Mouse (Mus musculus) CH12.LX (cell line): ENCODE results near the gene Batf.
"Not testable (repeated sequence)": the region's sequence is repeated elsewhere in the genome, so short reads cannot be mapped to it uniquely, and the experiment has no call there.

Experiments used
- CTCF ChIP-seq, 2 experiments: IDR thresholded peaks in 1 of 2; conservative IDR thresholded peaks in 1 of 2; 2 replicates each; pipeline ENCODE4 v1.5.1; 2011 to 2012; ENCODE audit warnings: low read depth in 2 of 2, low read length in 2 of 2, improper control_type of control experiment in 1 of 2, inconsistent platforms in 1 of 2, mild to moderate bottlenecking in 1 of 2, moderate library complexity in 1 of 2
- EP300 ChIP-seq: IDR thresholded peaks from 2 replicates; pipeline ENCODE4 v1.6.1; 2011; ENCODE audit warnings: low read length, improper control_type of control experiment
- ETS1 ChIP-seq: conservative IDR thresholded peaks from 2 replicates; pipeline ENCODE4 v1.6.1; 2012; ENCODE audit warnings: low read depth, mild to moderate bottlenecking, inconsistent platforms, low read length, improper control_type of control experiment, moderate library complexity
- HCFC1 ChIP-seq: IDR thresholded peaks from 2 replicates; pipeline ENCODE4 v1.6.1; 2012; ENCODE audit warnings: low read depth, mild to moderate bottlenecking, inconsistent platforms, low read length, improper control_type of control experiment
- KAT2A ChIP-seq: IDR thresholded peaks from 2 replicates; pipeline ENCODE4 v1.6.1; 2012; ENCODE audit warnings: low read length, improper control_type of control experiment, inconsistent platforms; ENCODE audit not compliant: insufficient replicate concordance
- MAFK ChIP-seq: IDR thresholded peaks from 2 replicates; pipeline ENCODE4 v1.6.1; 2011; ENCODE audit warnings: low read length, improper control_type of control experiment; ENCODE audit not compliant: insufficient replicate concordance
- MAX ChIP-seq: IDR thresholded peaks from 2 replicates; pipeline ENCODE4 v1.6.1; 2011; ENCODE audit warnings: low read length, improper control_type of control experiment
- MEF2A ChIP-seq: IDR thresholded peaks from 2 replicates; pipeline ENCODE4 v1.6.1; 2014; ENCODE audit warnings: low read depth, mild to moderate bottlenecking, inconsistent platforms, low read length, improper control_type of control experiment, borderline replicate concordance
- NELFE ChIP-seq: IDR thresholded peaks from 2 replicates; pipeline ENCODE4 v1.6.1; 2011; ENCODE audit warnings: low read depth, low read length, improper control_type of control experiment
- POLR2A ChIP-seq: IDR thresholded peaks from 2 replicates; pipeline ENCODE4 v1.6.1; 2011; ENCODE audit warnings: low read depth, mild to moderate bottlenecking, improper control_type of control experiment, low read length
- POLR2AphosphoS2 ChIP-seq: IDR thresholded peaks from 2 replicates; pipeline ENCODE4 v1.6.1; 2011; ENCODE audit warnings: low read depth, low read length, improper control_type of control experiment
- TCF12 ChIP-seq: IDR thresholded peaks from 2 replicates; pipeline ENCODE4 v1.6.1; 2014; ENCODE audit warnings: low read depth, mild to moderate bottlenecking, inconsistent platforms, low read length, improper control_type of control experiment
- USF1 ChIP-seq: IDR thresholded peaks from 2 replicates; pipeline ENCODE4 v1.6.1; 2014; ENCODE audit warnings: low read depth, mild to moderate bottlenecking, inconsistent platforms, low read length, improper control_type of control experiment
- USF2 ChIP-seq: conservative IDR thresholded peaks from 2 replicates; pipeline ENCODE4 v1.6.1; 2011; ENCODE audit warnings: low read depth, low read length, improper control_type of control experiment

DNA sequence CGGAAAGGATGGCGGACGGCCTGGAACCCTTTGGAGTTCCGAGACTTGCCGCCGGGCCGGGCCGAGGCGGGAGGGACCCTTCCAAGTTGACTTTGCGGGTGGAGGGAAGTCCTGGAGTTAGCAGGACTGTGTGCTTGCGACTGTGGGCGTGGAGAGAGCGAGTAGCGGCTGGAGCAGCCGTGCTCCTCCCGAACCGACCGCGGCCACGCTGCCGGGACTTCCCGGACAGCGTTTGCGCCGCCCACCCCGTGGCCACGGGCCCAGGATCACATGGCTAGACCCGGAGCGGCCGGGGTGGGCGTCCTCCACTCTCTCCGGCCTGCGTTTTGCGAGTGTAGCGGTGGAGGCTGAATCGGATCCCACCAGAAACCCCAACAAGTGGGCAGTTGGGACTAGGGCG lies 11.7 kb downstream of the Batf start:
- TF ChIP-seq ETS1; KAT2A; TCF12; USF1; MAX; POLR2A; MEF2A; MAFK; POLR2AphosphoS2; CTCF (conservative IDR thresholded peaks at IDR 0.05 in 1 of 2, IDR thresholded peaks at IDR 0.05 in 1 of 2; ENCODE audit: low read depth in 2 of 2, low read length in 2 of 2); HCFC1; NELFE; USF2; EP300: not testable (repeated sequence)
